Mouse (Mus musculus) heart, postnatal 0 days (tissue): ENCODE data around the gene Osbp2. TPM values are rescaled to one million over a fixed set of nuclear protein-coding genes. Genes with fewer than 3 reads are reported as not detected.

Source experiments
- ATAC-seq: fragments of 200-750 bp; cut with Nextera tagmentation; 2 replicates; pipeline ENCODE4 v1.8.0; 2017; ENCODE audit warnings: low read depth, moderate number of reproducible peaks, moderate library complexity; ENCODE audit not compliant: insufficient read depth
- DNase-seq: peaks from one replicate; pipeline ENCODE4 v3.0.0-alpha.2; 2016; ENCODE audit warnings: low spot score
- H3K27ac ChIP-seq: fragments of 300-500 bp; sonication (generic); 2 replicates; pipeline ENCODE4 v1.5.1; 2014; ENCODE audit warnings: low read depth, mild to moderate bottlenecking
- H3K27me3 ChIP-seq: fragments of 300-500 bp; sonication (generic); 2 replicates; pipeline ENCODE4 v1.6.1; 2014; ENCODE audit warnings: low read length, mixed read lengths; ENCODE audit not compliant: control insufficient read depth, insufficient read depth
- H3K36me3 ChIP-seq: fragments of 300-500 bp; sonication (generic); replicated peaks from 2 replicates; pipeline ENCODE4 v1.6.1; 2014; ENCODE audit warnings: low read length, mixed read lengths; ENCODE audit not compliant: control insufficient read depth, insufficient read depth
- H3K4me1 ChIP-seq: fragments of 300-500 bp; sonication (generic); 2 replicates; pipeline ENCODE4 v1.6.1; 2014; ENCODE audit warnings: antibody characterized with exemption; ENCODE audit not compliant: control insufficient read depth, insufficient read depth
- H3K4me2 ChIP-seq: fragments of 300-500 bp; sonication (generic); 2 replicates; pipeline ENCODE4 v1.6.1; 2014; ENCODE audit warnings: low read depth, mild to moderate bottlenecking, low read length, moderate library complexity
- H3K4me3 ChIP-seq: fragments of 300-500 bp; sonication (generic); 2 replicates; pipeline ENCODE4 v1.5.1; 2014; ENCODE audit warnings: low read depth, low read length
- H3K9ac ChIP-seq: fragments of 300-500 bp; sonication (generic); replicated peaks from 2 replicates; pipeline ENCODE4 v1.6.1; 2014; ENCODE audit warnings: low read depth, low read length, mixed read lengths
- H3K9me3 ChIP-seq: fragments of 300-500 bp; sonication (generic); replicated peaks from 2 replicates; pipeline ENCODE4 v1.6.1; 2016; ENCODE audit warnings: low read length; ENCODE audit not compliant: control insufficient read depth
- CTCF ChIP-seq: IDR thresholded peaks from 2 replicates; pipeline ENCODE4 v1.5.1; 2016; ENCODE audit warnings: antibody characterized with exemption, control low read depth, low read depth
- EP300 ChIP-seq: IDR thresholded peaks from 2 replicates; pipeline ENCODE4 v1.6.1; 2016; ENCODE audit warnings: antibody characterized with exemption, low read depth
- WGBS: fragments of 180-500 bp; shearing (Covaris S2); extraction: QIAGEN DNeasy Blood & Tissue Kit; methylation state at CpG from one replicate; pipeline ENCODE4 v1.1.7; 2014; 5-methylcytosine and 5-hydroxymethylcytosine counted together
- polyA plus RNA-seq: library from polyadenylated mRNA; unstranded; fragments of >200 nt; fragmentation: Nextera tagmentation; extraction: Ambion mirVana; gene quantifications from 2 replicates; pipeline ENCODE4 v1.2.1, GENCODE M21; 2015
- total RNA-seq: library from RNA; depleted of rRNA; stranded (reverse); fragments of >200 nt; gene quantifications from 2 replicates; pipeline ENCODE4 v1.2.3, GENCODE M21; 2014; ENCODE audit warnings: low replicate concordance

Osbp2 gene
- total and polyA plus RNA-seq, 2 experiments from 2014 or later = 2.9 to 8.9 TPM

DNA sequence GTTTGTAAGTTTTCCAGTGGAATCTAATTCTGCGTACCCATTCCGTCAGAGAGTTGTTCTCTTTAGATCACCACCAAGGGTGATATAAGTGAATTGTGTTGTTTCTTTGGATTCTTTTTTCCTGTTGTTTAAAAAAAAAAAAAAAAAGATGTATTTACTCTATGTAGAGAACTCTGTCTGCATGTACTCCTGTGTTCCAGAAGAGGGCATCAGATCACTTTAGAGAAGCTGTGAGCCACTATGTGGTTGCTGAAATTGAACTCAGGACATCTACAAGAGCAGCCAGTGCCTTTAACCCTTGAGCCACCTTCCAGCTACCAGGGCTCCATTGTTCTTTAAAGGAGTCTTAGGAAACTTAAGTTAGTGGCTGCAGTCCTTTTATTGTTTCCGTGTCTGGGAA, 166.3 kb downstream of the Osbp2 start:
- no peaks in the 10 kb centered on the region for H3K27me3 ChIP-seq
- DNase-seq (no peak), ATAC-seq (no peak)
- no peak overlapping the region for H3K4me3 ChIP-seq
- no peak overlapping the region for H3K4me2 ChIP-seq
- TF ChIP-seq EP300 (no peak), CTCF (peak; percentile 7; the same call in 1 of the 2 replicates)
- no peaks in the 10 kb centered on the region for H3K4me1 ChIP-seq
- H3K9me3 ChIP-seq = no peaks in the 10 kb centered on the region
- 81% methylated on average over 3 of the region's 3 CpGs for WGBS
- peaks cover 5% of the 10 kb centered on the region; the same call in 1 of the 2 replicates for H3K36me3 ChIP-seq
- no peak overlapping the region for H3K27ac ChIP-seq
- H3K9ac ChIP-seq = no peak overlapping the region

DNA sequence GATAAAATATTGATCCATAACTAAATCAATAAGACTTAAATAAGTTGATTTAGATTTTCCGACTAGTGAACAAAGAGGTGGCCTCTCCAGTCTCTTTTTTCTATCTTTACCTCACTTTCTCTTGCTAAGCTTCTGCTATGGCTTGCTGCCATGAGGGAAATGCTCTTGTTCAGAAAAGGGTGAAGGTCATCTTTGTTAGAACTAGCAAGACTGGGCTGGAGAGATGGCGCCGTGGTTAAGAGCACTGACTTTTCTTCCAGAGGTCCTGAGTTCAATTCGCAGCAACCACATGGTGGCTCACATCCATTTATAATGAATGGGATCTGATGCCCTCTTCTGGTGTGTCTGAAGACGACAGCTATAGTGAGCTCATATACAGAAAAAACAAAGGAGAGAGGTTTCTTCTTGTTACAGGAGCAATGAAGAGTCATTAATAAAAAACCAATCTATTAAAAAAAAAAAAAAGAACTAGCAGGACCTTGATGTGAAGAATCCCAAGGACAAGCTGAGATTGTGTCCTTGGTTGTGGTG, 167.6 kb downstream of the Osbp2 start:
- TF ChIP-seq EP300 (no peak), CTCF (no peak)
- no peak overlapping the region for H3K4me2 ChIP-seq
- peaks cover 12% of the 10 kb centered on the region; the same call in 1 of the 2 replicates for H3K36me3 ChIP-seq
- no peak overlapping the region for H3K27ac ChIP-seq
- DNase-seq (no peak), ATAC-seq (no peak)
- H3K27me3 ChIP-seq = no peaks in the 10 kb centered on the region
- H3K9me3 ChIP-seq = no peaks in the 10 kb centered on the region
- H3K4me1 ChIP-seq = no peaks in the 10 kb centered on the region
- H3K4me3 ChIP-seq = no peak overlapping the region
- H3K9ac ChIP-seq = no peak overlapping the region
- 66% methylated on average over 5 of the region's 5 CpGs for WGBS

DNA sequence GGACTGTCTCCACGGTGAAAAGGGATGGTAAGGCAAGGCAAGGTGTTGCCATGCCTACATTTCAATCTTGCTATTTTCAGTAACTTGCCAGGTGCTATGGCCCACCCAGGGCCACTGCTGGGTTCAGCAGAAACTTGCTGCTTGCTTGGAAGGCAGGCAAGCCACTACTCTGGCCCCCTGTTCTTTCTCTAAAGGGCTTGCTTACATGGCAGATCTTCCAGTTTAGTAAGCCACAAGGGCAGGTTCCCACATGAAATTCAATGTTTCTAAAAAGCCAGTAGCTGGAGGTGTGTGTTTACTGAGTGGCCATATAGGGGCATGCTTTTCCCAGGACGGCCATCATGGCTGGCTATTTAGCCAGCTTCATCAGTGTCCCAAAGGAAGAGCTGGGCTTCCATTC, 172.0 kb downstream of the Osbp2 start:
- ATAC-seq (no peak), DNase-seq (no peak)
- TF ChIP-seq CTCF (no peak), EP300 (no peak)
- no peaks in the 10 kb centered on the region for H3K9me3 ChIP-seq
- 81% methylated on average over 2 of the region's 2 CpGs for WGBS
- no peak overlapping the region for H3K9ac ChIP-seq
- no peak overlapping the region for H3K27ac ChIP-seq
- no peak overlapping the region for H3K4me2 ChIP-seq
- H3K36me3 ChIP-seq = peaks cover 53% of the 10 kb centered on the region
- H3K27me3 ChIP-seq = no peaks in the 10 kb centered on the region
- no peak overlapping the region for H3K4me3 ChIP-seq
- H3K4me1 ChIP-seq = no peaks in the 10 kb centered on the region

DNA sequence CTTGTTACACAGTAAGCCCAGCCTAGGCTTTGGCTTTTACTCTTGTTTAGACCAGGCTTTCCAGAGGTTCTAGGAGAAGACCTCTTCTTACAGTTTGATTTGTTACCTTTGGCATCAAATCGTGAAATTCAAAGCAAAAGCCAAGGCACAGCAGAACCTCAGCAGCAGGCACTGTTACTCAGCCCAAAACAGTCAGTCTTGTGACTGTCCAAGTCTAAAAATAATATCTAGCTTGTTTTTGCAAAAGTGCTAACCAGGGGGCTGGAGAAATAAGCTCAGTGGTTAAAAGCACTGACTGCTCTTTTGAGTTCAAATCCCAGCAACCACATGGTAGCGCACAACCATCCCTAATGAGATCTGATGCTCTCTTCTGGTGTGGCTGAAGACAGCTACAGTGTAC, 176.8 kb downstream of the Osbp2 start:
- Histone ChIP-seq H3K27me3 (no peaks in the 10 kb centered on the region), H3K9ac (no peak overlapping the region), H3K9me3 (no peaks in the 10 kb centered on the region), H3K4me3 (no peak overlapping the region), H3K4me2 (no peak overlapping the region), H3K27ac (no peak overlapping the region), H3K4me1 (no peaks in the 10 kb centered on the region), H3K36me3 (peaks cover 92% of the 10 kb centered on the region)
- ATAC-seq (no peak), DNase-seq (no peak)
- no peak for TF ChIP-seq EP300
- TF ChIP-seq CTCF = no peak
- 81% methylated on average over 2 of the region's 2 CpGs for WGBS

DNA sequence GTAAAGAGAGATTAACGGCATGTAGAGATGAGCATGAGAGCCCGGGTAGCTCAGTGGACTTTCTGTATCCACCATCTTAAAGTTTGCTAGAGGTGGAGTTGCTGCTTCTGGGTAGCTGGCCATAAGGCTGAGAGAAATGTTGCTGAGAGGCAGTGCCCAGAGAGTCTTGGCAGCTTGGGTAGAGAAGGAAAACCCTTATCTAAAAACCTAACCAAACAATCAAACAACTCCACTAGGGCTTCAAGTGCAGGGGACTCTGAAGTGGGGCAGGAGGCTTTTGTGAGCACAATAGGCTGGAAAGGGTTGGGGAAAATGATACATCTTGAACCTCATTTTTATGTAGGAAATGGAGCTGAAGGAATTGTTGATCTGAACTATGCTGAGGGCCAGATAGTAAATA, 177.4 kb downstream of the Osbp2 start:
- no peak for ATAC-seq
- Histone ChIP-seq H3K27me3 (no peaks in the 10 kb centered on the region), H3K4me3 (no peak overlapping the region), H3K9ac (no peak overlapping the region), H3K27ac (no peak overlapping the region), H3K9me3 (no peaks in the 10 kb centered on the region), H3K4me2 (no peak overlapping the region), H3K36me3 (peaks cover 94% of the 10 kb centered on the region), H3K4me1 (no peaks in the 10 kb centered on the region)
- WGBS = 90% methylated on average over 2 of the region's 2 CpGs
- TF ChIP-seq CTCF (no peak), EP300 (no peak)
- no peak for DNase-seq

DNA sequence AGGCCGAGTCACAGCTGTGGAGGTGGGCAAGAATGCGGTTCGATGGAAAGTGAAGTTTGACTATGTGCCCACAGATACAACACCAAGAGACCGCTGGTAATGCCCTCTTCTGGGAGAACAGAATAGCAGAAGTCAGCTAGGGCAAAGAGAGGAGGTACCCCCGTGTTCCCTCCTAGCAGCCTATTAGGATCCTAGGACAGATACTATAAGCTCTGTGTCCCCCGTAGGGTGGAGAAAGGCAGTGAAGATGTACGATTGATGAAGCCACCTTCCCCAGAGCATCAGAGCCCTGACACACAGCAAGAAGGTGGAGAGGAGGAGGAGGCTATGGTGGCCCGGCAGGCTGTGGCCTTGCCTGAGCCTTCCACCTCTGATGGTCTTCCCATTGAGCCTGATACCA, 178.3 kb downstream of the Osbp2 start:
- WGBS = 96% methylated on average over 8 of the region's 8 CpGs
- ATAC-seq (no peak), DNase-seq (no peak)
- H3K4me3 ChIP-seq = no peak overlapping the region
- H3K4me1 ChIP-seq = no peaks in the 10 kb centered on the region
- no peak for TF ChIP-seq EP300
- no peak for TF ChIP-seq CTCF
- H3K9me3 ChIP-seq = no peaks in the 10 kb centered on the region
- H3K9ac ChIP-seq = no peak overlapping the region
- H3K36me3 ChIP-seq = peaks cover 97% of the 10 kb centered on the region
- no peak overlapping the region for H3K27ac ChIP-seq
- no peaks in the 10 kb centered on the region for H3K27me3 ChIP-seq
- H3K4me2 ChIP-seq = no peak overlapping the region
